Mouse (Mus musculus): ENCODE results near the gene Mustn1. TPM values are rescaled to one million over a fixed set of nuclear protein-coding genes. Genes with fewer than 3 reads are reported as not detected.

Gene Mustn1
- total RNA-seq, 4 experiments from 2014 or later: 2.1 to 4.1 (median 2.2) TPM

- no peak for DNase-seq (ENCODE audit: low spot score in 2 of 2)
These were observed 794 bp downstream of the Mustn1 start for GRCm38 (mm10) chr14:30879794-30880193.

- no peak for DNase-seq (ENCODE audit: low spot score in 2 of 2)
These were observed 1.3 kb downstream of the Mustn1 start for GRCm38 (mm10) chr14:30880251-30880650.

- peak in 1 of 2 experiments; percentile 44 for DNase-seq (ENCODE audit: low spot score in 2 of 2)
These were observed 2.1 kb downstream of the Mustn1 start for GRCm38 (mm10) chr14:30880811-30881717.

- DNase-seq (ENCODE audit: low spot score in 2 of 2): no peak
These were observed 2.7 kb downstream of the Mustn1 start for GRCm38 (mm10) chr14:30881718-30882108.

- DNase-seq (ENCODE audit: low spot score in 2 of 2): no peak
These were observed 6.3 kb downstream of the Mustn1 start for GRCm38 (mm10) chr14:30885298-30885697.

GRCm38 (mm10) chr14:30886204-30886603 is 7.2 kb downstream of the Mustn1 start, which contains the start of gene Itih4:
Gene Itih4, plus strand, starts transcription at chr14:30886476.
- no peak for DNase-seq (ENCODE audit: low spot score in 2 of 2)

- DNase-seq (ENCODE audit: low spot score in 2 of 2): no peak
These were observed 9.3 kb downstream of the Mustn1 start for GRCm38 (mm10) chr14:30888271-30888732.

- DNase-seq (ENCODE audit: low spot score in 2 of 2): no peak
These were observed 21.0 kb downstream of the Mustn1 start for GRCm38 (mm10) chr14:30899972-30900371.

- DNase-seq (ENCODE audit: low spot score in 2 of 2): no peak
These were observed 23.6 kb downstream of the Mustn1 start for GRCm38 (mm10) chr14:30902628-30903027.

- DNase-seq (ENCODE audit: low spot score in 2 of 2): no peak
These were observed 24.0 kb downstream of the Mustn1 start for GRCm38 (mm10) chr14:30903036-30903435.

- no peak for DNase-seq (ENCODE audit: low spot score in 2 of 2)
These were observed 25.3 kb downstream of the Mustn1 start for GRCm38 (mm10) chr14:30904307-30904706.

- no peak for DNase-seq (ENCODE audit: low spot score in 2 of 2)
These were observed 27.0 kb downstream of the Mustn1 start for GRCm38 (mm10) chr14:30906001-30906400.

- no peak for DNase-seq (ENCODE audit: low spot score in 2 of 2)
These were observed 28.8 kb downstream of the Mustn1 start for GRCm38 (mm10) chr14:30907814-30908265.

- DNase-seq (ENCODE audit: low spot score in 2 of 2): no peak
These were observed 32.1 kb downstream of the Mustn1 start for GRCm38 (mm10) chr14:30911141-30911540.

- no peak for DNase-seq (ENCODE audit: low spot score in 2 of 2)
These were observed 33.6 kb downstream of the Mustn1 start for GRCm38 (mm10) chr14:30912641-30913040.

- DNase-seq (ENCODE audit: low spot score in 2 of 2): no peak
These were observed 34.4 kb downstream of the Mustn1 start for GRCm38 (mm10) chr14:30913404-30913803.

GRCm38 (mm10) chr14:30916516-30916915 is 37.5 kb downstream of the Mustn1 start:
- no peak for DNase-seq (ENCODE audit: low spot score in 2 of 2)

GRCm38 (mm10) chr14:30922053-30922670 is 43.2 kb downstream of the Mustn1 start:
- DNase-seq (ENCODE audit: low spot score in 2 of 2): no peak

GRCm38 (mm10) chr14:30923375-30924105 is 44.5 kb downstream of the Mustn1 start, which contains the start of gene Itih3:
Gene Itih3, minus strand, starts transcription at chr14:30923760.
- DNase-seq (ENCODE audit: low spot score in 2 of 2): peak; percentile 4 to 58

GRCm38 (mm10) chr14:30925492-30925891 is 46.5 kb downstream of the Mustn1 start:
- DNase-seq (ENCODE audit: low spot score in 2 of 2): no peak

GRCm38 (mm10) chr14:30930386-30930785 is 51.4 kb downstream of the Mustn1 start:
- no peak for DNase-seq (ENCODE audit: low spot score in 2 of 2)

Data from left cerebral cortex, adult 8-10 months (tissue).